Mouse (Mus musculus) embryonic facial prominence, embryonic 13.5 days (tissue): Measurements from ENCODE around the gene Gcnt7. TPM values are rescaled to one million over a fixed set of nuclear protein-coding genes. Genes with fewer than 3 reads are reported as not detected.

Source experiments
- polyA plus RNA-seq: library from polyadenylated mRNA; unstranded; fragments of >200 nt; fragmentation: Nextera tagmentation; extraction: Ambion mirVana; gene quantifications from 2 replicates; pipeline ENCODE4 v1.2.1, GENCODE M21; 2015

Gcnt7 gene
- polyA plus RNA-seq, 1 experiment from 2014 or later: 2.1 TPM

Other genes starting within 250 kb of the Gcnt7 start
- not detected in 2 replicates for gene Mc3r, start 210.1 kb downstream of the Gcnt7 start, polyA plus RNA-seq
- gene Fam210b, start 113.0 kb downstream of the Gcnt7 start, polyA plus RNA-seq: 21.8 and 26.5 TPM in 2 replicates
- gene Aurka, start 88.1 kb downstream of the Gcnt7 start, polyA plus RNA-seq: 110 and 117 TPM in 2 replicates
- 39.8 and 40.5 TPM in 2 replicates for gene Cstf1, start 87.9 kb downstream of the Gcnt7 start, polyA plus RNA-seq
- 0.22 and 0.32 TPM in 2 replicates for gene Cass4, start 64.8 kb downstream of the Gcnt7 start, polyA plus RNA-seq
- 76.4 and 78.4 TPM in 2 replicates for gene Rtf2, start 18.0 kb downstream of the Gcnt7 start, polyA plus RNA-seq
- 0.73 TPM in 1 of 2 replicates, not detected in the other for gene Fam209, start 13.9 kb upstream of the Gcnt7 start, polyA plus RNA-seq
- 20.1 and 23.4 TPM in 2 replicates for gene Tfap2c, start 91.0 kb upstream of the Gcnt7 start, polyA plus RNA-seq